Mouse (Mus musculus) ovary, postnatal 14 days (tissue): ENCODE results near the gene Itgb1.

Source experiments
- DNase-seq: peaks from one replicate; pipeline ENCODE4 v3.0.0; 2022; ENCODE audit warnings: low spot score

Gene Itgb1

GRCm38 (mm10) chr8:128681970-128682369 lies 3.5 kb upstream of the Itgb1 start:
- DNase-seq = no peak

GRCm38 (mm10) chr8:128684609-128685506 lies 596 bp upstream of the Itgb1 start:
- DNase-seq = no peak

- DNase-seq = no peak
Observed at GRCm38 (mm10) chr8:128686429-128686990, 1.1 kb downstream of the Itgb1 start.

GRCm38 (mm10) chr8:128688679-128689078 lies 3.2 kb downstream of the Itgb1 start:
- no peak for DNase-seq

DNA sequence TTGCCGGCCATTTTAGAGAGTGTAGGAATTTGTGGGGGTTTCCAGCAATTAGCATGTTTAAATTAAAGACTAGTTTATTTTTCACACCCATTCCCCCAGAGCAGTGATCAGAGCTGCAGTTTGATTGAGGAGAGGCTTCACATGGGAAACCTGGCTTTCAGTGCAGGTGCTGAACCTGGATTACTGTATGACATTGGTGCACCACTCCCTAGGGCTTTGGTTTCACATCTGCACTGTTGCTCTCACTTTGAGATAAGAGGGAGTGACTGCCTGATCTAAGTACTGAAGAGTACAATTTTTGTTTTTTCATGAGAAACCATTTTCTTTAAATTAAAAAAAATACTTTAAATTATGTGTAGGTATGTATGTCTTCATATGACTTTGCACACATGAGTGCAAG lies 4.6 kb downstream of the Itgb1 start:
- DNase-seq = no peak

DNA sequence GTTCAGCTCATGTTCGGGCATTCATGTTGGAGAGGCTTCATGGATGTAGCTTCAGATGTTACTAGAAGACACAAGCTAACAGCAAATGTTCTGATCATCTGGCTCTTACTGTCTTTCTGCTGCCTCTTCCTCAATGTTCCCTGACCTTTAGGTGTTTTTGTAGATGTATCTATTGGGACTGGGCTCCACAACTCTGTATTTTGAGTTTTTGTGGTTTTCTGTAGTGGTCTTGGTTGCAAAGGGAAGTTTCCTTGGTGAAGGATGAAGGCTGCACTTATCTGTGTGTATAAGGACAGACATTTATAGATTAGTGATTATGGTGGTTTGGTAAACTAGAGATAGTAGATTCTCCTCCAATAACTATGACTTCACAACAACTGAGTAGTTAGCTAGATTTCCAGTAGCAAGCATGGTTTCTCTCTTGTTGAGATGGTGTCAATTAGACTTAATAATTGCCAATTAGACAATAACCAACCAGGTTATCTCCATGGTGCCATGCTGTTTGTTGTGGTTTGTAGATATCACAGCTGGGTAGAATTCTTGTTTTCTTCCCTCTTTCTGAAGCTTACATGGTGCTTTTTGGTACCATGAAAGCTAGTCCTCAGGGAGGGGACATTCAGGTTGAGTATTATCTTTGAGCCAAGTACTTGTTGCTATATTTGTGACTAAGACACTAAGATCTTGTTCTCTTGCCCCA lies 11.4 kb downstream of the Itgb1 start:
- DNase-seq = no peak

- no peak for DNase-seq
Observed at GRCm38 (mm10) chr8:128697945-128698344, 12.5 kb downstream of the Itgb1 start.

- no peak for DNase-seq
Observed at GRCm38 (mm10) chr8:128704376-128704775, 18.9 kb downstream of the Itgb1 start.

DNA sequence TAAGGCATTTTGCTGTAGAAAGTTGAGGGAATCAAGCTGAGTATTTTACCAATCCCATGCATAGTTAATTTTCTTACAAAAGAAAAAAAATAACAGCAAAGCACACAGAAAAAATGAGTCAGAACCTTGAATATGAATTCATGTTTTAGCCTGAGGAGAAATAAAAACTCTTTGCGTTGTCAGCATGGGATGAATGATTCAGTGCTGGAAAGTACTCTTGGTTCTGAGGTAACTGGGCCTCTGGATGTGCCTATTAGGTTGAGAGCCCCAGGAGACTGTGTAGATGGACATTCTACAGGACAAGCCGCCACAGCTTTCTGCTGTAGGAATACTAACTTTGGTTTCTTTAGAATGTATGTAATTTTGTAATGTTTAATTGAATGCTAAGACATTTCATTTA lies 19.4 kb downstream of the Itgb1 start:
- DNase-seq = no peak

GRCm38 (mm10) chr8:128709261-128709660 lies 23.8 kb downstream of the Itgb1 start:
- DNase-seq = peak; percentile 69

- no peak for DNase-seq
Observed at GRCm38 (mm10) chr8:128716184-128716583, 30.7 kb downstream of the Itgb1 start.

DNA sequence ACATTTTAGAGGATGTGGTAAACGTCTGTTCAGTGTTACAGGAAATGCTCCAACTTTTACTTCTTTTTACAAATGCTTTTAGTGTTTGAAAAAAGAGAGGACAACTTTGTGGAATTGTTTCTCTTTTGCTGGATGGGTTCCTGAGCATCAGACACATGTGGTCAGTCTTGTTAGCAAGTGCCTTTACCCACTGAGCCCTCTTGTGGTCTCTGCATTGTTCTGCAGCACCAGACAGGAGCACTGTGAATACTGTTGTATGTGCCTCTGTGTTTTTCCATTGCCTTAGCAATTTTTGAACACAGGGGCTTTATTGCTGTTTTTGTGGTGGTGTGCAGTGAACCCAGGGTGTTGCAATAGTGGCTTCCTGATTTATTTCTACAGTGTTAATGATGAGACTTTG lies 39.4 kb downstream of the Itgb1 start:
- no peak for DNase-seq

DNA sequence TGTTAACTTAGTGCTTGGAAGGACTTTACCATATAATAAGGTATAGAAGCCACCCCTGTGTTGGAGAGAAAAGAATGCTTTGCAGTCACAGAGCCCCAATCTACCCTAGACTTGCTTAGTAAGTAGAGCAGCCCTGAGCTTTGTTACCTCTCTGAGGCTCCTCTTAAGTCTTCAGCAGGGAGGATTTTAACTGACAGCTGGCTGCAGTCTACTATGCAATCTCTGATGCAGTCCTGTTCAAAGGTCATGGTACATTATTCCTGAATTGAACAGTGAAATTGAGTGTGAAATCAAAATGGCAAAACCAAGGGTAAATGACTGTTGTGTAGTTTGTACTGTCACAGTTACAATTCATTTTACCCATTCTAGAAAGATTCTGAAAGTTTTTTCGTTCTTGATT lies 41.8 kb downstream of the Itgb1 start:
- DNase-seq = no peak

GRCm38 (mm10) chr8:128732254-128732653 lies 46.8 kb downstream of the Itgb1 start:
- no peak for DNase-seq

- DNase-seq = no peak
Observed at GRCm38 (mm10) chr8:128734118-128734517, 48.7 kb downstream of the Itgb1 start.

- no peak for DNase-seq
Observed at GRCm38 (mm10) chr8:128735692-128736091, 50.2 kb downstream of the Itgb1 start.
